Mouse (Mus musculus) gastrocnemius, adult 8-10 months (tissue): ENCODE measurements around the gene Bpi. TPM values are rescaled to one million over a fixed set of nuclear protein-coding genes. Genes with fewer than 3 reads are reported as not detected.

Experiments used
- DNase-seq, 2 experiments: peaks; one replicate each; pipeline ENCODE4 v3.0.0; 2022; ENCODE audit warnings: low spot score in 2 of 2
- total RNA-seq, 4 experiments: library from RNA; stranded (reverse); gene quantifications; 2 replicates each; pipeline ENCODE4 v1.2.4; 2022

Gene Bpi
- not detected for total RNA-seq

DNA sequence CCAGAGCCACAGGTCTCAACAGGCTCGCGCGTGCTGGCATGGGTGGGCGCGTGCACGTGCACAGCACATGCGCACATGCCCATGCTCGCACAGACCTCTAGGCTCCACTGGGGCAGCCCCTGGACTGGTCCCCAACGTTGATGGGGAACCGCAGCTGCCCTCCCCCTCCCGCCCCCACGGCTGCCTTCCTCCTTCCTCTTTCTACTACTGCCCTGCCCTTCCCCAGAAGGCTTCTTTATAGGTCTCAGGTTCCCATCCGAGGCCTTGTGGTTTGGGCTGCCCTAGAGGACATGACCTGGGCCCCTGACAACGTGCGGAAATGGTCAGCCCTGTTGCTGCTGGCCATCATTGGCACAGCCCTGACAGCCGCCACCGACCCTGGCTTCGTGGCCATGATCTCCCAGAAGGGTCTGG, at the start of gene Bpi:
Gene Bpi (plus strand): TSS at position 90 of the 414 bp plus-strand sequence.
- no peak for DNase-seq

DNA sequence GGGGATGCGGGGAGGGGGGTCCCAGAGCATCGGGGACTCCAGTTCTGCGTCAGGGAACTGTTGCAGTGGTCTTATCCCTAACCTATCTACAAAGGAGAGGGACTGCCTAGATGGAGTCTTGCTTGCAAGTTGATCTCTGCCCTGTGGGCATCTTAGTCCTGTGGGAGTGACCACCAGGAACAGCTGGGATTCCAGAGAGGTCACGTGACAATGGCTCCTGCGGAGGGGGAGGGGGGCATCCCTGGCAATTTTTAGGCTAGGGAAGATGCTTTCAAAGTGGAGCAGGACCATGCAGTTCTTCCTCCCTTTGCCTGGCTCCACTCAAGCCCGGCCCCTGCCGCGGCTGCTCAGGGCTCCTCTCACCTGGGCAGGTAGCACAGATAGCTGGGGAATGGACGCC, 48.1 kb upstream of the Bpi start:
- DNase-seq, result no peak

DNA sequence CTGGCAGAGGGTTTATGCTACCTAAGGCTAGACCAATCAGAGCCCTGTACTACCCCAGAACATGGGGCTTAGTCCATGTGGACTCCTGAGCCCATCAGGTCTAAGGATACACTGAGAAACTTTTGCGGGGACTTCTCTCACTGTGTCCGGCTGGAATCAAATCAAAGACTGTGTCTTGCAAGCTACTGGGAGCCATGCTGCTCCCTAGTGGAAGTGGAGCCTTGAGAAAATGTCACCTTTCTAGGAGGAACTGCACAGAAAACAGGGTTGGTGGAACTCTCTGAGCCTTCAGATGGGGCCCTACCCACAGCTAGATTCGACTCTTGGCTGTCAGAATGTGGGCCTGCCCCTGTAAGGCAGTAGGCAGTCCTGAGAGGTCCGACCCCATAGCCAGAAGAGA, 47.4 kb upstream of the Bpi start:
- no peak for DNase-seq

DNA sequence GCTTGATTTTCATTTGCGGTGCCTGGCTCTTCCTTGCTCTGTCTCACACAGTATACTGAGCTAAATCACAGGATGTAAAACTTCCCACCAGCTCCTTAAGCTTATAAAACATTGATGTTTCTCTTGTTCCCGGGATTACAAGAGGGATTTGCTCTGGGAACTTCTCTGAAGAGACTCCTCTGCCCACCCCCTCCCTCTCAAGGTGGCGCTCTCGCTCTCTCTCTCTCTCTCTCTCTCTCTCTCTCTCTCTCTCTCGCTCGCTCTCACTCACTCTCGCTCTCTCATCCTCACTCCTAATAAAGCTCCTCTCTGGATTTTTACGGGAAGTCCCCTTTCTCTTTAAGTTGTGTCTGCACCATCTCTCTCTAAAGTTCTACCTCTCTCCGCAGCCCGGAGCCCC, 46.9 kb upstream of the Bpi start:
- no peak for DNase-seq

DNA sequence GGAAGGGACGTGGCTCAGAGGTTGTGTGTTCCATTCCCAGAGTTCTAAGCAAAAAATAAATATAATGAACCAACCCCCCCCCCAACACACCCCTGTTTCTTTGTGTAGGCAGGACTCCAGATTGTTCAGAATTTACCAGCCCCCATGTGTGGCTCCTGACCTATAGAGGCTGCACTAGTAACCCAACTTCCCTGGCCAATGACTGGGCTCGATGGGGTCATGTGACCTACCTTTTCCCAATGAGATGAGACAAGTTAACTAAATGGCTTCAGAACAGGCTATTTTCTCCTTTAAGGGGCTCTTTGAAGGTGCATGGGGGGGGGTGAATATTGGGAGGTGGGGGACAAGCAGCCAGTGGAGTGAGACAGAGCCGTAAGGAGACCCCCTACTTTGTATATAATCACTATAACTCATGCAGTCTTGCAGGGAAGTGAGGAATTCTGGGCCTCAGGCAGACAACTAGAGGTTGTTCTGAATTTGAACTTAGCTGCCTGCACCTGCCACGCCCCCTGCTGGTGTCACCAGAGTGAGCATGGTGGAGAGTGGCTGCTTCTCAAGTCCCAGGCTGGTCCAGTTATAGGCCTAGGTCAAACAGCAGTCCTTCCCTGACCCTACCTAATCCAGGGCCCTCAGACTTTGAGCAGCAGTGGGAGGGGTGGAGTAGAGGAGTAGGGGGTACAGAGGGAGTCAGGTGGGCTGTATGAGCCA, 46.0 kb upstream of the Bpi start:
- no peak for DNase-seq

DNA sequence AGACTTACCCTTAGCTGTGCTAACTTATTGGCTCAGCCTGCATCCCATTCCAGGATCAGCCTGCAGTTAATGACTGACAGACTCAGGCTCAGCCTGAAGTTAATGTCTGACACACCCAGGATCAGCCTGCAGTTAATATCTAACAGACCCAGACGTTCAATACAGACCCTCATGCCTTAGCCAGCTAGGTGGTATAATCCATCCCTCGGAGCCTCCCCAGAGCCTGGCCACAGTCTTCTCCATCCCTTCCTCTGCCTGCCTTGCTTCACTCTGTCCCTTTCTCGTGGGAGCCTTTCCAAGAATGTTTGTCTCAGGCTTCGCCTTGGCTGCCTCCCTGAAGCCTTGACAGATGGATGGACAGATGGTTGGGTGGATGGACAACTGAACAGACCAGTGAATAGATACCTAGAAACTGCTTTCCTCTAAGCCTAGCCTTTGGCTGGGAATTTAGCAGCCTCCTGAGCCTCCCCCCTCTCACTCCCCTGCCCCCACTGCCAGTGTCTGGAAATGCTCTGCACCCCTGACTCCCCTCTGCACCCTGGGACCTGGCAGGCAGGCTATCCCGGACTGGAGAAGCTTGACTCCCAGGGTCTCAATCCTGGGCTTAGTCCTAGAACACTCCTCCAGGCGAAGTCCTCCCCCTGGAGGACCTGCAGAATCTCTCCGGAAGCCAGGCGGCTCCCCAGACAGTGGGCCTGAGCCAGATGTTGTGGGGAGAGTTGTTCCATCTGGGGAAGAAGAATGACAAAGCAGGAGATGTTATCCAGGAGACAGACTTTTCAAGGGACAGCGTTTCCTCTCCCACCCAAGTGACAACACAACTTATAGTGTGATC, 42.4 kb upstream of the Bpi start:
- DNase-seq, result peak in 1 of 2 experiments; percentile 31

DNA sequence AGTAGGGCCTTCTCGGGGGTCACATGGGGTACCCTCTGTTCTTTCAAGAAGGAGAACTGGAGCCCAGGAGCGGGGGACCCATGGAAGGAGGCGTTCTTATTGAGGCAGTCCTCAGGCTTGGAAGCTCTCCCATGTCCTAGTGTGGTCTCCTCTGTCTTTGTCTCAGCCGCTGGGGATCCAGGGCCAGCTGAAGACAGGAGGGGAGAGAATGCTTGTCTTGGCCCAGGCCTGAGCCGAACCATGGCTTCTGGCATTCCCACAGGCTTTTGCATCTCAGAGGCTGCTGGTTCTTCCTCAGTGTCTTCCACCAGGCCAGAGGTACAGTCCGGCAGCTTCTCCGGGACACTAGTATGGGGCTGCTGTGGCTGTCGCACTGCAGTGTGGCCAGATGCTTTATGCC, 41.4 kb upstream of the Bpi start:
- DNase-seq, result no peak

DNA sequence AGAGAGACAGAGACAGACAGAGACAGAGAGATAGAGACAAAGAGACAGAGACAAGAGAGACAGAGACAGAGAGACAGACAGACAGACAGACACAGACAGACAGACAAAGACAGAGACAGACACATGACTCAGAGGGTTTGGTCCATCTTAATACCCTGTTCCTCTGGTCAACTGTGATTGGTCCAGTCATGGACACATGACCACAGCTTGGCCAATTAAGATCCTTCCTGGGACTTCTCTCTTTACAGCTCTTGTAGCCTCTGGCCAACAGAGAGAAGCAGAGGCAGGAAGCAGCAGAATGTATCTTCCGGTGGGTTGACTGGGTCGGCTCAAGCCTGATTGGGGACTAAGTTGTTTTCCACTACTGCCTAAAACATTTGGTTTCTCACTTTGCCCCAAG, 38.3 kb upstream of the Bpi start:
- DNase-seq, result no peak

DNA sequence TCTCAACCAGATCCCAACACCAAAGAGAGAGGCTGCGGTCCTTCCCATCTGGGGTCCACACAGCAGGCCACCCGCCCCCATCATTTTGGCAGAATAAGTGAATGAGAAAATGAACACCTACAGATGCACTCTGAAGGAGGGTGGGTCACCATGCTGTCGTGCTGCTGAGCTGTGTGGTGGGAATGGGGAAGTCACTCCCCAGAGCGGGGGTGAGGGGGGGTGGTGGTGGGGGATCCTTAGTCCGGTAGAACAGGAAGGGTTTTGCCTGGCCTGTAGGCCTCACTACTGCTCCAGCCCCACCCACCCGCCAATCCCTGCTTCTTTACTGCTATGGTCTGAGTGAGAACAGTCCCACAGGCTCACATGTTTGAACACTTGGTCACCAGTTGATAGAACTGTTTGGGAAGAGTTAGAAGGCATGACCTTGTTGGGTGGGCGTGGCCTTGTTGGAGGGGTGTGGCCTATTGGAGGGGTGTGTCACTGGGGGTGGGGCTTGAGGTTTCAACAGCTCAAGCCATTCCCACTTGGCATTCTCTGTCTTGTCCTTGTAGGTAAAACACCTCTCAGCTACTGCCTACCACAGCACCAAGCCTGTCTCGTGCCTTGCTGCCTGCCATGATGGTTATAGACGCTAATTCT, 36.3 kb upstream of the Bpi start:
- no peak for DNase-seq

DNA sequence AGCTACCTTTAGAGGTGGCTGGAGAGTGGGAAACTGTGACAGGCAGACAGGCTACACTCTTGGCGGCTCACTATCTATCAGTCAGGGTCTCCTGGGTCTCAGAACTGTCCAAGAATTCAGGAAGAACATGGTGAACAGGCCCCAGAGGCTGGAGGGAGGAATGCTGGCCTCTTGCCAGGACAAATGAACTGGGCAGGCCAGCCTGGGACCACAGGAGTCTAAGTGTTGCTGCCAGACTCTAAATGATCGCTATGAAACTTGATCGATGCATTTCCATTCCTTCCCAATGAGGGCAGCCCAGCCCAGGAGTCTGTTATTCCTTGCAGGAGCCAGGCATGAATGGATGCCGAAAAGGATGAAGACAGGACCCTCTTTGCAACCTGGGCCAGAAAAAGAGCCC, 35.2 kb upstream of the Bpi start:
- peak; percentile 49 to 55 for DNase-seq

DNA sequence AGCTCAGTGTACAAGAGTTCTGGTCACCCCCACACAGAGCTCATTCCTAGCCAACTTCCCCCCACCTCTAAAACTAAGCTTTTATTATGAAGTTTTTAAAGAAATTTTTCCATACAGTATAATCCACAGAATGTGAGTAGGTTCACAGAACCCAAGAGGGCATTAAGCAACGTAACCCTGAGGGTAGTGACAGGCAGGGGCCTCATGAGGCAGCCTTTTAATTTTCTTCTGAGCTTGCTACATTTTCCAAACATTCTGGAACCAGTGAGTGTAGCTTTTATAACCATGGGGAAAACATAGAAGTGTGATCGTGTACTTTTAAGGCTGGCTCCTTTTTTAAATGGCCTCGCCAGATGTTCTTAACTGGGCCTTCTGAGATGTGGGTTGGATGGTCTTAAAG, 34.4 kb upstream of the Bpi start:
- no peak for DNase-seq

DNA sequence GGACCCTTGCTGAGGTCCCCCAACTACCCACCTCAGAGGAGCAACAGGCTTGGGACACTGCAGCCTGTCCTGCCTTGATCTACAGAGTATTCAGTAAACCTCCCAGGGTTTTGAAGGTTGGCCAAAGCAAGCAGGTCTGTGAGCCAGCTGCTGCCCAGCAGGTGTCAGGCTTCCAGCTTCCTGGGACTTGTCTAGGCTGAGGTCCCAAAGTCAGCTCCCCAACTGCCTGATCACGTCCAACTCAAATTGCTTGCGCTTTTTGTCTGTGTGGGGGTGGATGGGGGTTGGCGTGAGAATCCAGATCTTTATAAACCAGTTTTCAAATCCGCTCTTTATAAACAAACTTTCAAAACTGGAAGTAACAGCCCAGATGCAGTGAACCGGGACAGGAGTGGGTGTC, 32.6 kb upstream of the Bpi start:
- peak; percentile 42 to 58 for DNase-seq

DNA sequence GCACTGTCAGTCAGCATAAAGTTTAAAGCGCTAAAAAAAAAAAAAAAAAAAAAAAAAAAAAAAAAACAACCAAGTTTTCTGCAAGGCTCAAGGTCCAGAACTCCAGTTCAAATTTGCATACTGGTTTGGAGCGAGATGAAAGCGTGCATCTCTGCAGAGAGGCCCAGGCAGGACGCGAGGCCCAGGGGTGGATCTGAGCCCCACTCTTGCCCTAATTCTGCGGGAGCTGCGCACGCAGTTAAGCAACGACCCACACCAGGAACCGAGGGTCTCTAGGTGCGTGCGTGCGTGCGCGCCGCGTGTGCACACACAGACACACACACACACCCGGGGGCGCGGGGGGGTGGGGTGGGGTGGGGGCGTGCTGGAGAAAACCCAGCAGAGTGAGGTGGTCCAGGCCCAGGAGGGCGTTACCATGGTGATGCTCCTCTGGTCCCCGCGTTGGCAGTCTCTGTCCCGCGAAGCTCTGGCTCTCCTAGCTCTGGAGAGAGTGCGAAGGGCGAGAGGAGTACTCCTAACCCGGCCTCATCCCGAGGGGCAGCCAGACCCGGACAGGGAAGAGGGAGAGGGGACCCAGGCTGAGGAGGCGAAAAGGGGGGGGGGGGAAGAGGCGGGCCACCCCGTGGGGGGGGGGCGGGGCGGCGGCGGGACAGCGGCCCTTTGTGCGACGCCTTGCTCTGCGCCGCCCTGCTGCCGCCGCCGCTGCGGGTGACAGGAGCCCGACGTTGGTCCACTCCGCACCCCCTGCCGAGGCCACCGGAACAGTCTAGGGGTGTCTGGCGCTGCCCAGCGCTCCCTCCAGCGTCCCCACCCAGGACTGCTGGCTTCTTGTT, 29.0 kb upstream of the Bpi start, which contains the start of gene D630003M21Rik:
Gene D630003M21Rik (minus strand): TSS at position 553 of the 833 bp plus-strand sequence.
- DNase-seq, result no peak

DNA sequence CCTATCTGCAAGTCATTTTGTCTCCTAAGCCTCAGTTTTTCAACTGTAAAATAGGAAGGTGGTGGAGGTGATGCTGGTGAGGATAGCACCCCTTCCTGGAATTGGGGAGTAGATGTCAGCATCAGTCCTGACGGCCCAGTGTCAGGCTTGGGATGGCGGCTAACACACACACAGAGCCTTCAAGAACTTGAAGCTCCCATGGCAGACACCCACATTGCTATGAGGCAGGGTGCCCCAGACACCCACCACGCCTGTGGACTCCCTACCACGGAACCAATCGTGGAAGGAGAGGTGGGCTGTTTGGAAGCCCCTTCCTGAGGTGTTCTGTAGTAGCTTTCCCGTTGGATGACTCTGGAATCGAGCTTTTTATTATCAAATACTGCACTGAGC, 28.4 kb upstream of the Bpi start:
- no peak for DNase-seq

DNA sequence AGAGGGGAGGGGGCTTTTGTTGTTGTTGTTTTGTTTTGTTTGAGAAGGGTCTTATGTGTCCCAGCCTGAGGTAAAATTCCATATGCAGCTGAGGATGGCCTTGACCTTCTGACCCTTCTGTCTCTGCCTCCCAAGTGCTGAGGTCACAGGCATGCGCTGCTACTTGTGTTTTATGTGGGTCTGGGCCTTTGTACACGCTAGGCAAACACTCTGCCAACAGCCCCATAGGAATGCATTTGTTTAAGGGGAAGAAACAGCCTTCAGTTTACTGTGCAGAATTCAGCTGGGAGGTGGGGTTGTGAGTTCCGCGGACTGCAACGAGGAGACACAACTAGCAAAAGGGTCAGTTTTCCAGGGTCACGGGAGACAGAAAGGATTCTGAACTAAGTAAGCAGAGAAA, 27.3 kb upstream of the Bpi start:
- no peak for DNase-seq

DNA sequence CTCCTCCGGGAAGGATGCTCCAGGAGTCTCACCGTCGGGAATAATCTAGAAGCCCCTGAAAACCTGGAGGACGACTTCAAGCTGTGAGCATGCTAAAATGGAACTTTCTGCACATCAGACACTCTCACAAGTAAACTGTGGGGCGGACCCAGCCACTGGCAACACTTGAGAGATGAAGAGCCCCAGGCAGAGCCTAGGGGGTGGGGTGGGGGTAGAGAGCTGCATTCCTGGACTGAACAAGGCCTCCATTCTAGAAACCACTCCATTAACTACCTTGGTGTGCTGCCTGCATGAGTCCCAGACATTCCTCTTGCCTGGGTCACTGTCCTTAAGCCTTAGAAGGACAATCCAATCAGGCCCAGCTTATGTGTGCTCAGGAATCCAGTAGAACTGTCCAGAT, 26.8 kb upstream of the Bpi start:
- no peak for DNase-seq

DNA sequence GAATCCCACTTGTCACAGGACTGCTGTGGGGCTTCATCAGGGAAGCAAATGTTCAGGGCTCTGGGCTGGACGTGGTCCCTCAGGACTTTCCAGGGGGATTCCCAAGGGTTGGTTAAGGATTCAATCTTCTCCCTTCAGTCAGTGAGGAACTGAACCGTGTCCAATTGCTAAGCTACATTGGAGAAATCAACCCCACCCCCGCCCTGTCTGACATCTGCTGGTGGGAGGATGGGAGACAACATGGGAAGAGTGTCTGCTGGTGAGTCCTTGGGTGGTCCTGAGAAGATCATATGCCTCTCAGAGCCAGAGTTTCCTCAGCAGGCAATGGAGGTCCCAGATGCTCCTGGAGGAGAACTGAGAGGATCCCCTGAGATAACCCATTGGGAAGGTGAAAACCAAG, 25.5 kb upstream of the Bpi start:
- no peak for DNase-seq

DNA sequence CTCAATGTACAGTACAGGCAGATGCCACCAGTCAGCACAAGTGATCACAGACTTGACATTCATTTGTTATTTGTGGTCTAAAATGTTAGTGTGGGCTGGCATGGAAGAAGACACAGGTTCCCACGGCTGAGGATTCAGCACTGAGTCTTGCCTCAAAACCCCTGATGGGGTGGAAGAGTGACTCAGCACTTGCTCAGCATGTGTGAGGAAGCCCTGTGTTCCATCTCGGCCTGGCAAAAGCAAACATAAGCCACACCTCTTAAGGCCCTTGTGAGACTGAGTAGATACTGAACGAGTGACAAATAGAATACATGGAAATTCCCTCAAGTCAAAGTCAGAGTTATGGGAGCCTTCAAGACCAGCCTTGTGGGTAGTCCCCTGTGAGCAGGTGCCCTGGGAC, 24.8 kb upstream of the Bpi start:
- no peak for DNase-seq

DNA sequence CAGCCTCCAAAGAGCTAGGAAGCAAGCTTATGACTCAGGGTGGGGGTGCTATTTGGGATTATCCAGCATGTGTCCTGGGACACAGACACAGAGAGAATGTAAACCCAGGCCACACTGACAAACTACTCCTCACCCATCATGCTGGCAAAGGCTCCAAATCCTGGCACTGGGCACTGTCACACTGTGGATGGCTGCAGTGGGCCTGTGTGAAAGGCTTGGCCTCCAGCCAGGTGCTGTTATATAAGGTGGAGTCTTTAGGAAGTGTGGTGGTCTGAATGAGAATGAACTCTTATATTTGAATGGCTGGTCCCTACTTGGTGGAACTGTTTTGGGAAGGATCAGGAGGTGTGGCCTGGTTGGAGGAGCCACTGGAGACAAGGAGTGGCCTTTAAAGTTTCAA, 21.2 kb upstream of the Bpi start:
- no peak for DNase-seq

DNA sequence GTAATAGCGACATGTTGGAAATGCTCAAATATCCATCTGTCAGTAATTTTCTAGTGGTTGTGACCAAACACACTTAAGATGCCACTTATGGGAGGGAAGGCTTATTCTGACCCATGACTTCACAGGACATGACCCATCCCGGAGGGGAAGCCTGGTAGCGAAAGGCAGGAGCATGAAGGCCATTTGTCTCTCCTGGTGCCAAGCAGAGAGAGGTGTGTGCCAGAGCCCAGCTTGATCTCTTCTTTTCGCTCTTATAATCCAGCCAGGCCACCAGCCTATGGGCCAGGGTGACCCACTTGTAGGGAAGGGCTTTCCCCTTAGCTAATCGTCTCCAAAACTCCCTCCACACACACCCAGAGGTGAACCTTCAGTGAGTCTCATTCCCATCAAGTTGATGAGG, 19.8 kb upstream of the Bpi start:
- no peak for DNase-seq

DNA sequence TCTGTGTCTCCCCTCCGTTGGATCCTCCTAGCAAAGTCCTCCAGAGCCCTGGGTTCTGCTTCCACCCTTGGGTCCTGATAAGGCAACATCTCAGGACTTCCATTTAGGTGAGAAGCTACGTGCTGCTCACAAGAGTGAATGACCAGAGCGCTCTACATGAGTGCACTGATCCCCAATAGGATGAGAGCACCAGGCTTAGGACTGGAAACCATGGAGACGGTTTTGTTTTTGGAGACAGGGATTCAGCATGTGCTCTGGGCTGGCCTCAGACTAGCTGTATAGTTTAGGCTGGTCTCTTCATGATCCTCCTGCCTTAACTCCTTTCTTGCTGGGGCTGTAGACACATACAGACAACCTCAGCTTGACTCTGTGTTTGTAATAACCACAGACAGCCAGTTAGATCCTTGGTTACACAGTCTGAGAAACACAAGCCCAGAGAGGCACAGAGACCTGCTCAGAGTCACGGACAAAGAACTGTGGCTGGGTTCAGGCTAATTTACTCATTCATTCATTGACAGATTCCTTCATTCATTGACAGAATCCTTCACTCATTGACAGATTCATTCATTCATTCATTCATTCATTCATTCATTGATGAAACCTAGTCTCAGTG, 16.7 kb upstream of the Bpi start:
- no peak for DNase-seq
